Mouse (Mus musculus) limb, embryonic 14.5 days (tissue): Measurements from ENCODE around the gene Sgpp2. TPM values are rescaled to one million over a fixed set of nuclear protein-coding genes. Genes with fewer than 3 reads are reported as not detected.

Experiments
- ATAC-seq: fragments of 200-750 bp; cut with Nextera tagmentation; 2 replicates; pipeline ENCODE4 v1.8.0; 2017; ENCODE audit warnings: low read depth, moderate number of reproducible peaks, moderate TSS enrichment; ENCODE audit not compliant: low FRiP score
- DNase-seq: peaks from one replicate; pipeline ENCODE4 v3.0.0-alpha.2; 2015; ENCODE audit warnings: low spot score
- H3K27ac ChIP-seq: fragments of 300-500 bp; sonication (generic); replicated peaks from 2 replicates; pipeline ENCODE4 v1.5.1; 2014; ENCODE audit warnings: low read depth, mild to moderate bottlenecking, low read length, moderate library complexity, mixed read lengths
- H3K27me3 ChIP-seq: fragments of 300-500 bp; sonication (generic); 2 replicates; pipeline ENCODE4 v1.6.1; 2014; ENCODE audit warnings: low read length, mixed read lengths; ENCODE audit not compliant: control insufficient read depth, insufficient read depth
- H3K36me3 ChIP-seq: fragments of 300-500 bp; sonication (generic); 2 replicates; pipeline ENCODE4 v1.6.1; 2014; ENCODE audit warnings: mild to moderate bottlenecking, low read length, moderate library complexity, mixed read lengths; ENCODE audit not compliant: control insufficient read depth, insufficient read depth
- H3K4me1 ChIP-seq: fragments of 300-500 bp; sonication (generic); 2 replicates; pipeline ENCODE4 v1.6.1; 2014; ENCODE audit warnings: antibody characterized with exemption, low read length, mixed read lengths; ENCODE audit not compliant: control insufficient read depth, insufficient read depth
- H3K4me2 ChIP-seq: fragments of 300-500 bp; sonication (generic); replicated peaks from 2 replicates; pipeline ENCODE4 v1.6.1; 2014; ENCODE audit warnings: low read depth, mild to moderate bottlenecking, low read length, moderate library complexity; ENCODE audit not compliant: severe bottlenecking
- H3K4me3 ChIP-seq: fragments of 300-500 bp; sonication (generic); replicated peaks from 2 replicates; pipeline ENCODE4 v1.5.1; 2014; ENCODE audit warnings: low read length
- H3K9ac ChIP-seq: fragments of 300-500 bp; sonication (generic); 2 replicates; pipeline ENCODE4 v1.6.1; 2014; ENCODE audit warnings: mild to moderate bottlenecking, low read depth, low read length, moderate library complexity; ENCODE audit not compliant: severe bottlenecking
- H3K9me3 ChIP-seq: fragments of 300-500 bp; sonication (generic); 2 replicates; pipeline ENCODE4 v1.6.1; 2016; ENCODE audit warnings: low read length; ENCODE audit not compliant: control insufficient read depth
- POLR2A ChIP-seq: fragments of 200-500 bp; IDR thresholded peaks from 2 replicates; pipeline ENCODE4 v1.8.0; 2012; ENCODE audit warnings: inconsistent platforms, mild to moderate bottlenecking, moderate library complexity, borderline replicate concordance; ENCODE audit not compliant: insufficient read depth, insufficient read length; ENCODE audit errors: extremely low read depth
- WGBS: fragments of 180-500 bp; shearing (Covaris S2); extraction: QIAGEN DNeasy Blood & Tissue Kit; methylation state at CpG from one replicate; pipeline ENCODE4 v1.1.7; 2014; 5-methylcytosine and 5-hydroxymethylcytosine counted together
- polyA plus RNA-seq, 2 experiments: library from polyadenylated mRNA; depleted of rRNA in 1 of 2; stranded (reverse) in 1 of 2; unstranded in 1 of 2; fragments of >200 nt; fragmentation: Nextera tagmentation in 1 of 2; extraction: Ambion mirVana in 1 of 2; gene quantifications; 2 replicates each; pipeline versions ENCODE4 v1.2.1 to v1.2.3; 2012 to 2014

The Sgpp2 gene
- polyA plus RNA-seq, 2 experiments, result 0.55 to 0.69 TPM

GRCm38 (mm10) chr1:78424848-78425247 is 114.7 kb downstream of the Sgpp2 start:
- ATAC-seq, result no peak
- Histone ChIP-seq H3K4me3 (no peak overlapping the region), H3K27ac (no peak overlapping the region), H3K4me2 (no peak overlapping the region), H3K36me3 (peaks cover 19% of the 10 kb centered on the region), H3K27me3 (no peaks in the 10 kb centered on the region), H3K9ac (no peak overlapping the region), H3K9me3 (no peaks in the 10 kb centered on the region), H3K4me1 (peaks cover 9% of the 10 kb centered on the region)
- DNase-seq, result no peak
- WGBS, result 66% methylated on average over 4 of the region's 4 CpGs
- no peak for TF ChIP-seq POLR2A

GRCm38 (mm10) chr1:78425309-78425708 is 115.2 kb downstream of the Sgpp2 start:
- TF ChIP-seq POLR2A, result no peak
- Histone ChIP-seq H3K4me1 (peaks cover 9% of the 10 kb centered on the region), H3K36me3 (peaks cover 19% of the 10 kb centered on the region), H3K27me3 (no peaks in the 10 kb centered on the region), H3K27ac (no peak overlapping the region), H3K9ac (no peak overlapping the region), H3K4me3 (no peak overlapping the region), H3K4me2 (no peak overlapping the region), H3K9me3 (no peaks in the 10 kb centered on the region)
- WGBS, result 82% methylated on average over 7 of the region's 7 CpGs
- no peak for DNase-seq
- no peak for ATAC-seq

- Histone ChIP-seq H3K4me2 (no peak overlapping the region), H3K27me3 (no peaks in the 10 kb centered on the region), H3K4me1 (peaks cover 9% of the 10 kb centered on the region), H3K36me3 (peaks cover 19% of the 10 kb centered on the region), H3K4me3 (no peak overlapping the region), H3K9ac (no peak overlapping the region), H3K9me3 (no peaks in the 10 kb centered on the region), H3K27ac (no peak overlapping the region)
- TF ChIP-seq POLR2A, result no peak
- peak; percentile 28 for DNase-seq
- 46% methylated on average over 7 of the region's 7 CpGs for WGBS
- ATAC-seq, result no peak
Measured at GRCm38 (mm10) chr1:78425793-78426700, 115.9 kb downstream of the Sgpp2 start.

- Histone ChIP-seq H3K9ac (no peak overlapping the region), H3K36me3 (peaks cover 17% of the 10 kb centered on the region), H3K27ac (no peak overlapping the region), H3K9me3 (no peaks in the 10 kb centered on the region), H3K4me3 (no peak overlapping the region), H3K27me3 (no peaks in the 10 kb centered on the region), H3K4me2 (no peak overlapping the region), H3K4me1 (peaks cover 9% of the 10 kb centered on the region)
- WGBS, result 47% methylated on average over 3 of the region's 3 CpGs
- ATAC-seq (no peak), DNase-seq (no peak)
- no peak for TF ChIP-seq POLR2A
Measured at GRCm38 (mm10) chr1:78426841-78427240, 116.7 kb downstream of the Sgpp2 start.

- H3K4me1 ChIP-seq, result peaks cover 9% of the 10 kb centered on the region
- H3K4me2 ChIP-seq, result no peak overlapping the region
- no peaks in the 10 kb centered on the region for H3K27me3 ChIP-seq
- no peak overlapping the region for H3K4me3 ChIP-seq
- ATAC-seq (no peak), DNase-seq (no peak)
- no peak overlapping the region for H3K9ac ChIP-seq
- H3K9me3 ChIP-seq, result no peaks in the 10 kb centered on the region
- H3K36me3 ChIP-seq, result peaks cover 13% of the 10 kb centered on the region
- 77% methylated on average over 11 of the region's 11 CpGs for WGBS
- no peak for TF ChIP-seq POLR2A
- no peak overlapping the region for H3K27ac ChIP-seq
Measured at GRCm38 (mm10) chr1:78428851-78429250, 118.7 kb downstream of the Sgpp2 start.

GRCm38 (mm10) chr1:78433472-78433871 is 123.3 kb downstream of the Sgpp2 start:
- Histone ChIP-seq H3K27me3 (no peaks in the 10 kb centered on the region), H3K9me3 (no peaks in the 10 kb centered on the region), H3K4me1 (no peaks in the 10 kb centered on the region), H3K4me3 (no peak overlapping the region), H3K9ac (no peak overlapping the region), H3K36me3 (peaks cover 7% of the 10 kb centered on the region), H3K4me2 (no peak overlapping the region), H3K27ac (no peak overlapping the region)
- DNase-seq, result no peak
- no peak for ATAC-seq
- TF ChIP-seq POLR2A, result no peak
- WGBS, result 92% methylated on average over 9 of the region's 9 CpGs
